Mouse (Mus musculus) gonadal fat pad, adult 2 months (tissue): ENCODE measurements around the gene Zfp689. TPM values are rescaled to one million over a fixed set of nuclear protein-coding genes. Genes with fewer than 3 reads are reported as not detected.
"Not testable (repeated sequence)": the region's sequence is repeated elsewhere in the genome, so short reads cannot be mapped to it uniquely, and the experiment has no call there.

ENCODE experiments used
- DNase-seq: peaks from one replicate; pipeline ENCODE4 v3.0.0-alpha.2; 2012; ENCODE audit warnings: low read depth
- polyA plus RNA-seq: library from polyadenylated mRNA; depleted of rRNA; stranded (reverse); fragments of >200 nt; gene quantifications from 2 replicates; pipeline ENCODE4 v1.2.3, GENCODE M21; 2012

The Zfp689 gene
- polyA plus RNA-seq, 1 experiment: 3.5 TPM

DNA sequence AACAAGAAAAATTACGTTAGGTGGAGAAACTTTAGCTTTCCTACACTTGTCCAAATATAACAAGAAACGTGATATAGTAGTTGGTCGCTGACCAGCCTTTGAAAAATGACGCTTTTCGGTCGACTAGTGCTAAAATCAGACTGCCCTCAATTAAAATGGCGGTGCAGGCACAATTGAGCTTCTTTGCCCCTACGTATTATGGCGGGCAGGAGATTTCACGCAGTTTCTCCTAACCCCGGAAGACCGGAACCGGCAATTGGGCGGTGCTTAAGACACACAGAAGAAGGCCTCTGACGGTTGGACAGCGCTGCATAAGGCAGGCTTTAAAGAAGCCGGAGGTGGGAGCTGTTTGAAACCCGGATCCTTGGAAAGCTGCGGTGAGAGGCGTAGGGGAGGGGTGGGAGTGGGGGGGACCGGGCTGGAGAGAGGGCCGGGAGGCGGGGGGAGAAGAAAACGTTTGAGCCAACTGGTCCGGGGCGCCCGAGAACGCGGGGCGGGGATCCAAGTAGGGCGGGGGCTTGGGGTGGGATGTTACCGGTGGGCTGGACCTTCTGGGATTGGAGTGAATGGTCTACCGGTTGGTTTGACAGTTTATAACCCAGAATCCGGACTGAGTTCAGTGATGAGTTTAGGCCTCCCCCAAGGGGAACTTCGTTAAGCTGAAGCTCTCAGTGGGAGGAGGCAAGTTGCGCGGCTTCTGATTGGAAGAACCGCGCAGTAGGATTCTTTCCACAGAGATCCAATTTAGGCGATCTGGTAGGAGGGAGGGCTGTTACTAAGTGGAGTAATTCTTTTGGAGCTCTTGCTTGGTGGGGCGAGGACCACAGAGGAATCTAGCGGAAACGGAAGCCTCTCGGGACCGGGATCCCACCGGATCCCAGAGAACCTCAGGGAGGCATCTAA is 22.0 kb upstream of the Zfp689 start:
- DNase-seq: peak; percentile 84

DNA sequence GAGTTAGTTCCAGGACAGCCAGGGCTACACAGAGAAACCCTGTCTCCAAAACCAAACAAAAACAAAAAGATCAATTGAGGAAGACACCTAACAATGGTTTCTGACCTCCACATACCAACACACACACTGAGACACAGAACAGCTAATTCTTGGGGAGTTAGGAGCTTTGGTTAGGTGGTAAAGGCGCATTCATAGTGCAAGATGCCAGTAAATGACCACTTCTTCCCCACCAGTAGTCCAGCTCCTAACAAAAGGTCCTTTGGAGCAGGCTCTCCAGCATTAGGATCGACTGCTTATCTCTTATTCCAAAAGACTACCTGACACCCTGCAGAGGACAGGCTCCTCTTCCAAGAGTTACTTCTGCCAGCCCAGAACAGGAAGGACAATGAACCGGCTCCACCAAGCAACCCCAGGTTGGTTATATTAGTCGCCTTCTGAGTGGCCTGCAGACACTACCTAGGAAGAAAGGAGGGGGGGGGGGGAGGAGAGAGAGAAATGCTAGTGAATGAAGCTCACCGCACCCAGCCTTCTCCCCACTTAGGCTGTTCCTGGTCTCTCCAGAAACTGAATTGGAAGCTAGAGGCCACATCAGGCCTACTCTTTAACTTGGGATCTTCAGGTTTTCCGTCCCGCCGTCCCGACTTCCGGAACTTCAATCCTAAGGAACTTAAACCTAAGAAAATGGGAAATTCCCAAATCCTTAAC is 21.2 kb upstream of the Zfp689 start:
- no peak for DNase-seq

DNA sequence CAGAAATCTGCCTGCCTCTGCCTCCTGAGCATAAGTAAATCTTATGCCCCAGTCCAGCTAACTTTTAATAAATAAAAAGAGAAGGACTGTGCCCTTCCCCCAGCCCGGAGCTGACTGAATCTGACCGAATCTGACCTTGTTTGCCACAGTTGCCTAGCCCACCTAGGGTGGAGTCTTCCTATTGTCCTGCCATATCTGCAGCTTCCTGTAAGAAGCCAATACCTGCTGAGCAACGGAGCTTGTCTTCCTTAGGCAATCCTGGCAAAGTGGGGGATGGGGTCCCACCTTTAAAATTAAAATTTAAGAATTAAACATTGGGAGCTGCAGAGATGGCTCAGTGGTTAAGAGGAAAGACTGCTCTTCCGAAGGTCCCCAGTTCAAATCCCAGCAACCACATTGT is 17.6 kb upstream of the Zfp689 start:
- no peak for DNase-seq

DNA sequence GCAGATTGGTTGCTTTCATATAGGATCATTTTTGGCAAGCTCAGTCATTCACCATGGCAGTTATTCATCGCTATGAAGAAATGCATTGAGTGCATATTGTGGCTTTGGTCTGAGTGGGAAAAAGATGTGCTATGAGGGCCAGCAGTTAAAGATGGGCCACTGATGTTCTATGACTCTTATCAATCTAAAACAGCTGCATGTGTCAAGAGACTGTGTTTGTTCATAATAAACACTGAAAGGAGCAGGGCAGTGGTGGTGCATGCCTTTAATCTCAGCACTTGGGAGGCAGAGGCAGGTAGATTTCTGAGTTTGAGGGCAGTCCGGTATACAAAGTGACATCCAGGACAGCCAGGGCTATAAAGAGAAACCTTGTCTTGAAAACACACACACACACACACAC is 16.7 kb upstream of the Zfp689 start:
- not testable (repeated sequence) for DNase-seq

DNA sequence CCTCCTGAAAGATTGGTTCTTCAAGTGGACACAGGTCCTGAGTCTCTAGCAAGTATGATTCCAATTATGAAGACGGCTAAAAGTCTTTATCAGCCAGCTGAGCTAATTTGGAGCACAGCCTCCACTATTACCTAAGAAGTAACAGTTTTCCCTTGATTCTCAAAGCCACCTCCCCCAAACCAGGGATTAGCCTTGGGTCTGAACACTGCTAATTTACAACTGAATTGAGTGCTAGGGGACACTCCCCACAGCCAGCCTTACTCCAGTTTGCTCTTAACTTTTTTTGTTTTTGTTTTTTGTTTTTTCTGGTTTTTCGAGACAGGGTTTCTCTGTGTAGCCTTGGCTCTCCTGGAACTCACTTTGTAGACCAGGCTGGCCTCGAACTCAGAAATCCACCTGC is 16.2 kb upstream of the Zfp689 start:
- no peak for DNase-seq

DNA sequence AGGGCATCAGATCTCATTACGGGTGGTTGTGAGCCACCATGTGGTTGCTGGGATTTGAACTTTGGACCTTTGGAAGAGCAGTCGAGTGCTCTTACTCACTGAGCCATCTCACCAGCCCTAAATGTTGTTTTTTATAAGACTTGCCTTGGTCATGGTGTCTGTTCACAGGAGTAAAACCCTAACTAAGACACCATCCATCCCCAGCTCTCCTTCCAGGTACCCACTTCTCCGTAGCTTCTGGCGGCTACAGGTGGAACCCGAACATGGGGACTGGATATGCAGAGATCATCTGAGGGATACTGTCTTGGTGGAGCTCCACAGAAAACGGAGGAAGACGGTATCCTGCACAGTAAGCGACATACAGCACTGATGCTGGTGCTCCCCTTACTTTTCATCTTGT is 10.4 kb upstream of the Zfp689 start, which contains the start of gene Prr14:
TSS of gene Prr14 (plus strand) at position 301 of the 400 bp plus-strand sequence.
- not testable (repeated sequence) for DNase-seq

DNA sequence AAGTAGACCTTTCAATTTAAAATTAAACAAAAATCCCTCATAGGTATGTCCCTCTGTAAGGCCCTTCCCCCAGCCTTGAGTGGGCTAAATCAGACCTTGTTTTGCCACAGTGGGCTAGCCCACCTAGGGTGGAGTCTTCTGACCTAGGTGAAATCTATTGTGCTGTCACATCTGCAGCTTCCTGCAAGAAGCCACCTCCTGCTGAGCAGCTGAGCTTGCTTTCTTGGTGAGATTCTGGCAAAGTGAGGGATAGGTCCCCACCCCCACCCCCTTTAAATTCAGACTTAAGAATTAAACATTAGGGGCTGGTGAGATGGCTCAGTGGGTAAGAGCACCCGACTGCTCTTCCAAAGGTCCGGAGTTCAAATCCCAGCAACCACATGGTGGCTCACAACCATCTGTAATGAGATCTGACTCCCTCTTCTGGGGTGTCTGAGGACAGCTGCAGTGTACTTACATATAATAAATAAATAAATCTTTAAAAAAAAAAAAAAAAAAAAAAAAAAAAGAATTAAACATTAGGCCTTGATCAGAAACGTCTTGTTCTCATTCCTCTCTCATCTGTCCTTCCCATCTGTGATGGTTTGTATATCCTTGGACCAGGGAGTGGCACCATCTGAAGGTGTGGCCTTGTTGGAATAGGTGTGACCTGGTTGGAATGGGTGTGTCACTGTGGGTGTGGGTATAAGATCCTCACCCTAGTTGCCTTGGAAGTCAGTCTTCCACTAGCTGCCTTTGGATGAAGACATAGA is 9.6 kb upstream of the Zfp689 start:
- DNase-seq: not testable (repeated sequence)

DNA sequence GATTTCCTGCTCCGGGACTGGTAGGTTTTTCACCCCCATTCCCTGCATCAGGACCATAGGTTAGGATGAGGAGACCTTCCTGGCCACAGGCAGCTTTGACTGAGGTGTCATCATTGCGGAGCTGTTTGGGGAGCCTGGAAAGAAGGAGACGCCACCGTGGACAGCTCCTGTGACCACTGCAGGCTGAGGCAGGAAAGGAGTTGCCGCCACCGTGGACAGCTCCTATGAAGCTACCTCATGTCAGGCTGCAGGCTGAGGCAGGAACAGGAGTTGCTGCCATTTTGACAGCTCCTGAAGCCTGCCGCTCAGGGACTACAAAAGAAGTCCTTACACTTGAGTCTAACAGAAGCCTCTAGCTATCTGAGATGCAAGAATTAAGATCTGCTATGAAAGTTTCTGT is 5.9 kb upstream of the Zfp689 start:
- DNase-seq: no peak

DNA sequence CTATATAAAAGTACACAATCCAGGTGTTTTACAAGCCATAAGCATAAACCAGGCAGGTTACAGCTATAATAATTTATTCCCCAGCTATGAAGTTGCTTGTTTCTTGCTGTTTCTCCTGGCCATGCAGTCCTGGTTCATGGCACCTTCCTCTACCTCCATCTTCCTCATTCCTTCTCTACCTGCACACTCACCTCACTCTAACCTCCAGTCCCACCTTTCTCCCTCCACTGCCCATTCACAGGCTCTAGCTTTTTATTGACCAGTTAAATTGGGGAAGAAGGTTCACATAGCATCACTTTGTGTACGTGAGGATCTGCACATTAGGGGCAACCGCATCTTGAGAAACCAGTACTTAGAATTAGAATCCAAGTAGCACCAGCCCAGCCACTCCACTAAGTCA is 4.1 kb upstream of the Zfp689 start:
- DNase-seq: no peak

DNA sequence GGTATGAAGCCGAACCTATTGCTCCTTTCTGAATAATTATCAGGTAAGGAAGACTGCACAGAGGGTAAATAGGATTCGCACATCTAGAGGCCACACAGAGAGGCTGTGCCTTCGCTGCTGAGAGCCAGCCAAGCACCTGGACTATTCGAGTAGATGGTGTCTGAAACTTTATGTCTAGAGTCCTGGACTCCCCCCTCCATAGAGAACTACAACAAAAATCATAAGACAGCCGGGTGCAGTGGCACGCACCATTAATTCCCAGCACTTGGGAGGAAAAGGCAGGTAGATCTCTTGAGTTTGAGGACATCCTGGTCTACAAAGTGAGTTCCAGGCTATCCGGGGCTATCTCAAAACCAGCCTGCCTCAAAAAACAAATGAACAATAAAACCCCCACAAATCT is 1.0 kb upstream of the Zfp689 start:
- DNase-seq: no peak

DNA sequence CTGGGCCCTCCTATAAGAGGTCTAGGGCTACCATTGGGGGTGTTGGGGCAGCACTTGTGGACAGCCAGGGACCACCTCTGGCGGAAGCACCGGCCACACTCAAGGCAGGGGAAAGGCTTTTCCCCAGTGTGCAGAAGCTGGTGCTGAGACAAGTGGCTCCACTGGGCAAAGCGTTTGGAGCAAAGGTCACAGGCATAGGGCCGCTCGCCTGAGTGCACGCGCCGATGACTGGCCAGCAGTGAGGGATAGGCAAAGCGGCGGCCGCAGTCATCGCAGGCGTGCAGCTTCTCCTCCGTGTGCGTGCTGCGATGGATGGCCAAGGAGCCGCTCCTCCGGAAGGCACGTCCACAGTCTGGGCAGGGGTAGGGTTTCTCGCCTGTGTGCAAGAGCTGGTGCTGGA is 5.0 kb downstream of the Zfp689 start:
- DNase-seq: no peak

DNA sequence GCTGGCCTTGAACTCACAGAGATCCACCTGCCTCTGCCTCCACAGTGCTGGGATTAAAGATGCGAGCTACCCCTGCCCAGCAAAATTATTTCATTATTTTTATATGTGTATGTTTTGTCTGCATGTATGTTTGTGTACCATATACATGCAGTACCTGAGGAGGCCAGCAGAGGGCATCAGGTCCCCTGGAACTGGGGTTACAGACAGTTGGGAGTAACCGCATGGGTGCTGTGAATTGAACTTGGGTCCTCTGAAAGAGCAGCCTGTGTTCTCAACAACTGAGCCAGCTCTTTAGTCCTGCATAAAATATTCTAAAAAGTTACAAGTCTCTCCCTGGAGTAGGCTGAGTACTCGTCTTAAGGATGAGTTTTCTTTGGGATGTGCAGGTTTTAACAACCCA is 11.2 kb downstream of the Zfp689 start:
- no peak for DNase-seq

DNA sequence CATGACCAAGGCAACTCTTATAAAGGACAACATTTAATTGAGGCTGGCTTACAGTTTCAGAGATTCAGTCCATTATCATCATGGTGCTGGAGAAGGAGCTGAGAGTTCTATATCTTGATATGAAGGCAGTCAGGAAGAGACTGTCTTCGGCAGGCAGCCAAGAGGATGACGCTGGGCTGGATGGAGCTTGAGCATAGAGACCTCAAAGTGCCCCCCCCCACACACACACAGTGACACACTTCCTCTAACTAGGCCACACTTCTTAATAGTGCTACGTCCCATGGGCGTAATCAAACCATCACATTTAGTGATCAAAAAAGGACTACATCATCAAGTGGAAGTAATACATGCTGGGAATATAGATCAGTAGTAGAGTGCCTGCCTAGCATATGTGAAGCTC is 13.8 kb downstream of the Zfp689 start:
- DNase-seq: no peak

DNA sequence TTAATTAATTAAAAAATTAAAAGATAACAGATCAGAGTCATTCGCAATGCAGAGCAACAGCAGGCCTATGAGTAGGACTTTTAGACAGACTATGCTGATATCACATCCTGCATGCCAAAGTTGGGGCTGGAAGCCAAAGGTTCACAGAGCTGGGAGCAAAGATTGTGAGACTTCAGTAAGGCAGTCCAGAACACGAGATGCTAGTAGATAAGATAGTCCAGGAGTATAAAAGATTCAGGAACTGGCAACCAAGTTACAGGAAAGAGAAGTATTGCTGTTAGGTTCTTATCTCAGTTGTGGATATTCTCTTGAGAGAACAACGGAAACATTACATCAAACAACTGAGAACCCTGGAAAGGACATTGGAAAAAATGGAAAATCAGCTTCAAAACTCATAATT is 22.6 kb downstream of the Zfp689 start:
- DNase-seq: no peak

DNA sequence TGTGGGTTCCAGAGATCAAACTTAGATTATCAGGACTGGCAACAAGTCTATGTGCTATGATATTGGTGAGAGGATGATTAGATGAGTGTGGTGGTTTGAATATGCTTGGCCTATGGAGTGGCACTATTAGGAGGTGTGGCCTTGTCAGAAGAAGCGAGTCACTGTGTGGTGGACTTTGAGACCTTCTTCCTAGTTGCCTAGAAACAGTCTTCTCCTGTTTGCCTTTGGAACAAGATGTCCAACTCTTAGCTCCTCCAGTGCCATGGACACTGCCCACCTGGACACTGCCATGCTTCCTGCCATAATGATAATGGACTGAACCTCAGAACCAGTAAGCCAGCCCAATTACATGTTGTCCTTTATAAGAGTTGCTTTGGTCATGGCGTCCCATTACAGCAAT is 23.0 kb downstream of the Zfp689 start:
- no peak for DNase-seq

DNA sequence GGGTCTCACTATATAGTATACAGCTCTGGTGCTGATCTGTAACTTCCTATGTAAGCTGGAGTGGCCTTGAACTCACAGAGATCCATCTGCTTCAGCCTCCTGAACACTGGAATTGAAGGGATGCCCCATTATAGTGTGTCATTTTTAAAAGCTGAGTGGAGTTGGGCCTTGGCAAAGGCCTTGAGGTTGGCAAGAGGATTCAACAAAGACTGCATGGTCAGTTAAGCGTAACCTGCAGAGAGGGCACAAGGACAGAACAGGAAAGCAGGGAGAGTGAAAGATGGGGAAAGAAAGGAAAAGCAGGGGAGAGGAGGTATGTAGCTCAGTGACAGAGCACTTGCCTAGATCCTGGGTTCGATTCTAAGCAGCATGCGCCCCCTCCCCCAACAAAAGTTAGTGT is 23.7 kb downstream of the Zfp689 start:
- DNase-seq: no peak

DNA sequence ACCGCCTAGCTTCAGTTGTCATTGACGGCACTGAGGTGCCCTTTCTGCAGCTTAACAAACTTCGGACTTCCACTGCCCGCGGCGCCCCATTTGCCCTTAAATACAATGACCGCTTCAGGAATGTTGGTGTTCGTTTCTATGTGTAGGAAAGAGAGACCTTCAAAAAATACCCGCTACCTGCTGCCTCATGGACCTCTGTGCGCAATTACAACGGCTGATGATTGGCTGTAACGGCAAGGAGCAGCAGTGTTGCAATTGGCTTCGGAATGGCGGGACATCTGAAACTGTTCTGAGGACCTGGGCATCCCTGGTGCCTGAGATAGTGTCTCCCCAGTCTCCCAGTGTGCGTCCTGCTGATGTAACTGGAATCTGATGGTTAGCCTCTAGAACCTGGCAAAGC is 26.7 kb downstream of the Zfp689 start:
- no peak for DNase-seq

DNA sequence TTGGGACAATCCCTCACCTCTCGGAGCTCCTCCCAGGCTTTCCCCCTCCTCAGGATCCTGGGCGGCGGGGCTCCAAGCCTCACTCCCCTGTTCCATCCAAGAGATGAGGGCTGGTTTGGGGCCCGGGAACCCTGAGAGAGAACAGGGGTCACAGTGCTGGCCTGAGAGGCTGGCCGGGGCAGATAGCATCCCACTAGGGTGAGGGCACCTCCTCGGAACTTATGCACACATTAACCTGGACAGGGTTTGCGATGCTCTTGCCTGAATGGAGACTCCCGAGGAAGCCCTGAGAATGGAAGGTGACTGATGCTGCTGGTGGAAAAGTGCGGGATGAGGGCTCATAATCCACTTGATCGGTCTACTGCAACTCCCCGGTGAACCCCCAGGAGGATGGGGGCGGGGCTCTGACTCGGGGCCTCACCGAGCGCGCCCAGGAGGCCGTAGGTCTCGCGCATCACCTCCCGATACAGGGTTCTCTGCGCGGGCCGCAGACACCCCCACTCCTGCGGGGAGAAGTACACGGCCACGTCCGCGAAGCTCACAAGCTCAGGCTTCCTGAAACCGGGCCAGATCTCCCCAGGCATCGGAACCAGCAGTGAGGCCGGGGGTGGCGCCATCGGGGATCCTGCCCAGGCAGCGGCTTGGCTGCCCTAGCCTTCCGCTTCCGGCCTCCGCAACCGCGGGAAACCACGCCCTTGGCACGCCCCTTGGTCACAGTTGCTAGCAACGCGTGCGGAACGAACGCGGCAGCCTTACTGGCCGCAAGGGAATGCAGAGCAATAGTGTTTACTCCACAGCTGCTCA is 27.4 kb downstream of the Zfp689 start, which contains the start of gene Zfp688:
TSS of gene Zfp688 (minus strand) at position 681 of the 804 bp plus-strand sequence.
- peak; percentile 26 for DNase-seq

DNA sequence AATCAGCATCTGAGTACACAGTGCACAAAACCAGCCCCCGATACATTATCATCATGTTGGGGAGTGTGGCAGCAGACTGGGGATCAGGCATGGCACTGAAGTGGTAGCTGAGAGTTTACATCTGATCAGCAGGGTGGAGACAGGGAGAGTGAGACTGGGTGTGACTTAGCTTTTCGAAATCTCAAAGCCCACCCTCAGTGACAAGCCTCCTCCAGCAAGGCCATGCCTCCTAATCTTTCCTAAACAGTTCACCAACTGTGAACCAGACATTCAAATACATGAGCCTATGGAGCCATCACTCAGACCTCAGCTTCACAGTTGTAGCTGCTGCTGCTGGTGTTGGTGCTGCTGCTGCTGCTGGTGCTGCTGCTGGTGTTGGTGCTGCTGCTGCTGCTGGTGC is 37.5 kb downstream of the Zfp689 start:
- no peak for DNase-seq

DNA sequence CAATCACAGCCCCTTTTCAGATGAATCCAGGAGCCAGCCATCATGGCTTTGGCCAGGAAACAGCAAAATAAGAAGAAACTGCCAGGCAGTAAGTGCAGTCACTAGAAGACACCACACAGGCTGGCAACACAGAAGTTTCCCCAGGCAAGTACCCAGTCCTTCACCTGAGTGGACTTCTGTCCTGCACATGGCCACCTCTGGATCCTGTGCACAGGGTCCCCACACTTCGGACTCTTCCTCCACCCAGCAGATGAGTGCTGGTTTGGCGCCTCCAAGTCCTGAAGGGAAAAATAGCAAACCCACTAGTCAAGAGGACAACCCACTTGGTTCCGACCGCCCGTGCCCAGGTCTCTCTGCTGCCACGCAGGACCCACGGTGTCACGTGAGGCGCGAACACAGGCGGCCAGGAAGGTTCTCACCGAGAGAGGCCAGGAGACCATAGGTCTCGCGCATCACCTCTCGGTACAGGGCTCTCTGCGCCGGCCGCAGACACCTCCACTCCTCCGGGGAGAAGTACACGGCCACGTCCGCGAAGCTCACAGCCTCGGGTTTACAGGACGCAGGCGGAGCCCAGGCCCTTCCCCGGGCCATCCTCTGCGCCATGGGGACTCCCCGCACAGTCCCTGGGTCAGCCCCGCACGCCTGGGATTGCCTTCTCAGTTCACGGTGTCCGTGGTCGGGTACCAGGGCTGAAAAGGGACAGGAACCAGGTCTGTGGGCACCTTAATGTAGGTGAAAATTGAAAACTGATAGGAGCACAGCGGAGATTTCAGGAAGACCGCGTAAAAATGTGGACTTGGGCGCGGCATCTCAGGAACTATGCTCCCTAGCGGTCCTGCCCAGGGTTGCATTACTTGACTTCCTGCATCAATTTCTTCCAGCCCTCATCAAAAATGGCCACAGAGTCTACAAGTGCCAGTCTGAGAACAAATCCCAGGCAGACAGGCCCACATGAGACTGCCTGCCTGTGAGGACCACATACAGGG is 42.7 kb downstream of the Zfp689 start, which contains the start of gene Zfp764:
TSS of gene Zfp764 (minus strand) at position 821 of the 986 bp plus-strand sequence.
- DNase-seq: peak; percentile 24
